Mouse (Mus musculus): ENCODE results near the gene Rora.

Gene Rora

DNA sequence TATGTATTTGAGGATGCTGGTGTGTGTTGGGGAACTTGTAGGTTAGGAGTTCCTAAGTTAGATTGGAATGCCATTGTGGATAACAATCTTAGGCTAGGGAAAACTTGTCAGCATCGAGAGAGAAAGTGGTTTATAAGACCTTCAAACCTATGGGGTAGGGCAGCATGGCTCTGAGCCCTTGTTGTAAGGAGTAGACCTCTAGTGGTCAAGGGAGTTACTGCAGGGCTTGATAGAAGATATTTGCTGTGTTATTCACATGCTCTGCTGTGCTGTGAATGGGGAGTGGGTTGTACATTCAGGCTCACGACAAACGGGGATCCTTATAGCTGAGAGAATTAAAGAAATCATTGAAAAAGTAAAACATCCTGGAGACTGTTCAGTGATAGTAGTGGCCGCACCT lies 35.8 kb downstream of the Rora start:
- DNase-seq: peak; percentile 20 to 64

GRCm38 (mm10) chr9:68694889-68695495 lies 41.4 kb downstream of the Rora start:
- no peak for DNase-seq

GRCm38 (mm10) chr9:68695496-68695969 lies 41.9 kb downstream of the Rora start:
- peak; percentile 25 to 34 for DNase-seq

DNA sequence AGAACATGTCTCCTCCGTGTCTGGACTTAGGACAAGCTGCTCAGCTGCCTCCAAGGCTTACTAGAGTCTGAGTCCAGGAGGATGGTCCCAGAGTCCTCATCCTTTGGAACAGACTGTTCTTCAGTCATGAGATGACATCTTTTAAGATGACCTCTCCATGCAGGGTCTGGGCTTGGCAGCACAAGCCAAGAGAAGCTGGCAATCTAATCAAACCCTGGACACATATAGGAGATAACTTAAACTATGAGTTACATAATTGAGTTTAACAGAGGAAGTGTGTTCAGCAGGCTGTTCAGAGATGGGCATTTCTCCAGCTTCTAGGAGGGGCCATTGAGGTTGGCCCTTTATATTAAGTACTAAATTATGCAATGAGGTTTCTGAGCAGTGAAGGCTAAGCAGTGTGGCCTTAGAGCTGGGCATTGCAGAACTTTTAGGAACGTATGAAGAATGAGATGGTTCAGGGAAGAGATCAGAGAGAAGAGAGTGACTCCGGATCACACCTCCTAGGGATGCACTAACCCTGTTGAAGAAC lies 42.9 kb downstream of the Rora start:
- no peak for DNase-seq

- DNase-seq: no peak
Measured at GRCm38 (mm10) chr9:68699341-68699740, 45.8 kb downstream of the Rora start.

- no peak for DNase-seq
Measured at GRCm38 (mm10) chr9:68699856-68700255, 46.3 kb downstream of the Rora start.

DNA sequence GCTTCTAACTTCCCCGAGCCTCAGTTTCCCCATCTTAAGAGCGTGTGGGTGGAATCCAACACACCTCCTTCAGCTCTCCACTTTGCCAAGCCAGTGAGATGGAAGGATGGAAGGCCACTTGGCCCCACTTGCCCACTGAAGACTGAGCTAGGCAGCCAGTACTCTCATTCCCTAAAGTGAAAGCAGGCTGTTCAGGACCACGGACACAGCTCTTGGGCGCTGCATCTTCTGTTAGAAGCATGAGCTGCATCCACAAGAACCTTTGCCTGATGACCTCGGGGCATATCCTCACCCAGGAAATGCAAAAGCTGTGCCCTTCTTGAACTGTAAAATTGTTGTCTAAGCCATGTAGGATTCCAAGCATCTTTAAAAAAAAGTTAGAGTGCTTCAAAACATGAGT lies 54.0 kb downstream of the Rora start:
- DNase-seq: no peak

DNA sequence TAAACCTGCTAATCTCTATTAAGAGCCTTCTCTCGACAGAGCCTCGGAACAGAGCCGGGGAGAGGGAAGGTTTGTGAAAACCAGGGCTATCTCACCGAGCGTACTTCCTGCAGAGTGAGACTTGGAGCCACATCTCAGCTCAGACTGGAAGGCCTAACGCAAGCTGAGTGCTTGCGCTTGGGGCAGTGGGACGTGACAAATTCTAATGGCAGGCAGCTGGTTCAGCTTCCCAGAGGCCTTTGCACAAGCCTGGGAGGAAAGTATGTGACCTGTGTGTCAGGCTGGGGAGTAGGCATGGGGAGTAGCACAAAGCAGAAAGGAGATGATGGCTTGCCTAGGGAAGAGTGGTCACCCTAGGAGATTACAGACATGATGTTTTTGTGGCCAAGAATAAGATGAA lies 55.6 kb downstream of the Rora start:
- no peak for DNase-seq

- no peak for DNase-seq
Measured at GRCm38 (mm10) chr9:68710893-68711654, 57.5 kb downstream of the Rora start.

DNA sequence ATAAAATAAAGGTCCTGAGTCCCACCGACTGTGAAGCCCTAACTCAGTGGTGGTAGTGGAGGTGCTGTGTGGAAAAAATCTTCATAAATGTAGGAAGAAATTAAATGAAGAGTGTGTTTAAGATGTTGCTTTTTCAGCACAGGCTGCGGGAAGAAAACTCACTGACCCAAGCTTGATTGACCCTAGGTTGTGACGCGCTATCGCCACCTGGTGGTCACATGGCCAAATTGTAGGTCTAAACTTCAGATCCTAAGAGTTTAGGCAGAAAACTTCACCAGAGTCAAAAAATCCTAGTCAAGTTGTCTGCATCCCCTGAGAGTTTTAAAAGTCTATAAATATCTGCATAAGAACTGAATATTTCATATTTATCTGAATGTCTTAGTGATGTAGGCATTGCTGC lies 63.4 kb downstream of the Rora start:
- peak; percentile 47 to 52 for DNase-seq

DNA sequence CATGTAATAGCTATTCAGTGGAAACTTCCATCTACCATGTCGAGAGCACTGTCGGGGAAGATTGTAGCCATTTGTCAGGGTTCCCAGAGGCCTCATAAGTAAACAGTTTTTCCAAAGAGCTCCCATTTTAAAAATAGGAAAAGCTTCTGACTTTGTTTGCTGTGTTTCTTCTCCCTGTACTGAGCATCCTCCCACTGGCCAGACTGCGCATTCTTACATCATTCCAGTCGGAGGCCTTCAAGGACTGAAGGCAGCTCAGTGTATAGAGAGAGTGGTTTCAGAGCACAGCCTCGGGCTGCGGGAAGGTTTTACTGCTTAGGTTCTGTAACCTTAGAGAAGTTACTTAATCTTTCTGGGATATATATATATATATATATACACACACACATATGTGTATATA lies 64.8 kb downstream of the Rora start:
- DNase-seq: no peak

DNA sequence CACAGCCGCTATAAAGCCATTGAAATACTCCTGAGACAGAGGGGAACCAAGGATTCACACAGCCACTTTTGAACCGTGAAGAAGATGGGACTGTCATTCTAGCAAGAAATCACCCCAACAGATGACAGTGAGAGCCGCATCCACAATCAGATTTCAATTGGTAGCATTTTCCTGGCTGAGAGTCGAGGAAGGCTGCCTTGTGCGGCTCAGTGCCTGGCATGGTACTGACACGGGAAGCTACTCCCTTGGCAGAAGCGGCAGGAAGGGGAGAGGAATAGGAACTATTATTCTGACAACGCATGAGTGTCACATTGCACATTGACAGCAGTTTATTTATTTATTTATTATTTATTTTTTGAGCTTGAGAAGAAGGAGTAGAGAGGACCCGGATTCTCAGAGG lies 65.7 kb downstream of the Rora start:
- DNase-seq: peak; percentile 36 to 45

DNA sequence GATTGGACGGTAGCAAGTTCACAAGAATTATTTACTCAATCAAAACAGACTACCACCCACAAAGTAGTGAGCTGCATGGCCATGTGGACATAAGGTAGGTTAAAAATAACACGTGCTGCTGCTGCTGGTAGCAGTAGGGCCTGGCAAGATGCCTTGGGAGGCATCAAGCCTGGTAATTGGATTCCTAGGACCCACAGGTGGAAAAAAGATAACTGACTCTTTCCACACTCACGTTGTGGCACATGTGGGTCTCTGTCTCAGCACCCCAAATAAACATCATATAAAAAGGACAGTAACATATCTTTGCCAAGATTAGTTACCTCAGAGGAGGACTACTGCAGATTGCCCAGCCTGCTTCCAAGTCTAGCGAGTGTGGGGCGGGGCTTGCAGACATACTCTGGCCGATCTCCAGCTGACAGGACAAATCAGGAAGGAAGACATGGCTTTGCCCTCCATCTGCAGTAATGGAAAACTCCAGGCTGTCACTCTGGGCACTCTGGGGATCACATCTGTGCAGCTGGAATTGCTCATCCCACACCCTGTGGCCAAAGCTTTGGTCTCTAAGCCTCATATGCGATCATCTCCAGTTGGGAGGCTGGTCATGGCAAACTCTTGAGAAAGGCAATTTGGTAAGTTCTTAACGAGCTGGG lies 71.2 kb downstream of the Rora start:
- peak; percentile 73 to 75 for DNase-seq

DNA sequence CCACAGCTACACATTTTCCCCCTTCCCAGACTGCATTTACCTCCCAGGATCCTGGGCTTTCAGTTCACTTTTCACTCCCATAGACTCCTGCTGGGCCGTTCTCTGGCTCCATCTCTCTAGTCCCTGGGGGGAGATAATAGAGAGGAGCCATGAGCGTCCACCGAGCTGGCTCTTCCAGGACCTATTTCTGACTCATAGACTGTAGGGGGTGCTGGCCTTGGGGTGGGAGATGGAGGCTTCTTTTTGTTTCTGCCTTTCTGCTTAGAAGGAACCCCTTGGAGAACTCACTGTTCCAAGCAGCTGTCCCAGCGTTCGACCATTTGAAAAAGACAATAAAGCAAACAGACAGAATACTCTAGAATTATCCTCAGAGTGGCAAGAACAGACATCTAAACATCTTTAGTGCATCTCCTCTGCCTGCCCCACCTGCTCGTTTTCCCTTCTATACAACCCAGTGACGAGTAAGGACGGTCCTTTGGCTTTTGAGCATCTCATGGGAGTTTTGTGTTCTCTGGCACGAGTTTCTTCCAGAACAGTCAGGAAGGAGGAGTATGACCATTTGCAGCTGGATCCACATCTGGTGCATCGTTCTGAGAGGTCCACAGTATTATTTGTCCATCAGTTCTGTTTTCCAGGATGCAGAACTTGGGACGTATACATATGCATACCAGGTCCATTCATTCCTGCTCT lies 73.7 kb downstream of the Rora start:
- no peak for DNase-seq

GRCm38 (mm10) chr9:68731438-68731837 lies 77.9 kb downstream of the Rora start:
- peak; percentile 19 to 32 for DNase-seq

DNA sequence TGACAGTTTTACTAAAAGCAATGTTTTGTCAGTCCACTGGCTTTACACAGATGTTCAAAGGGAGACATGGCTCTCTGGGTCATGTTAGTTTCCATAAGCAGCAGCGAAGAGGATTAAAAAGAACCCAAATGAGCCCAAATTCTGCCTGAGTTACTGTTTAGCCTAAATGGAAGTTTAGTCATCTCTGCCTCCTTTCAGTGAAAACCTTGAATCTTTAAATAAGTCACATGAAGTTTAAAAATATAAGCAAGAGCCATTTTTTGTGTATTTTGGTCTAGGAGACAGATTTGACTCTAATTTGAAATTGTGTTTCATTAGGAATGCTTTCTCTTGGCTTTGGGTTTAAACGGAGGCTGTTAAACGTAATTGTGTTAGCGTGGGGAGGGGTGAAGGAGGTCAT lies 79.3 kb downstream of the Rora start:
- DNase-seq: no peak

DNA sequence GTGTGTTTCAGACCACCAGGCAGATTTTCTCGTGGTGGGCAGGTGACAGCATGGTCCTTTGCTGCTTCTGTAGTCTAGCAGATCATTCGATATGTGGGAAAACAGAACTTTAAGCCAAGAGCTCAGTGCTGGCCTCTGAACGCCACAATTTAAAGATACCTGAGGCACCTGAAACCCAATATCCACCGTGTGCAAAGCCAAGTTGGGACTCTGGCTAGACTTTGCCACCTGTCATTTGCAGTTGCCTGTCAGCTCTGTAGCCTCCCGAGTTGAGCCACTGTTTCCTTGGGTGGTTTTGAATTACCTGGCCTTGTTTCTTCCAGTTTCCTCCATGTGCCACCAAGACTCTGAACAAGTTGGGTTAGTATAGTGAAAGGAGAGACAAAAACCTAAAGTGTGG lies 82.3 kb downstream of the Rora start:
- no peak for DNase-seq

DNA sequence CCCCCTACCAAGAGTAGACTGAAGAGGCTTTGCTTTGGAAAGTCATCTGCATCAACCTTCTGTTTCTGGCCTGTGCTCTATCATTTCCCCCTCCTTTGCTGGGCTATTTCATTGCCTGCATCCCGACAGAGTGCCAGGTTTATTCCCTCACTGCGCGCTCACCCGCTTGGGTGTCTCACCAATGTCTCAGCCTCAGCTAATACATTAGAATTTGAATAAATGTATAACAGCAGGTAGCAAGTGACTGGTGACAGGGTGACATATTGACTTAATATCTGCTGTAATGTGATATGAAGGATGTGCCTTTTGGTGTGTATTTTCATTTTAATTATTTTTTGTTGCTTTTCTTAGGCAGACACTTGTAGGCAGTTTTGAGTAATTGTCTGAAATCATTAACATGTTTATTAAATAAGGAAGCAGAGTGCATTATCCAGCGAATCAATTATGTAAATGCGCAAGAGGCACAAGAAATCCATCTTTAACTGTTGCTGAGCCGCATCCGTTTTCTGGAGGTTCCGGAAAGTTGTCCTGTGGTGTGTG lies 83.7 kb downstream of the Rora start:
- no peak for DNase-seq

DNA sequence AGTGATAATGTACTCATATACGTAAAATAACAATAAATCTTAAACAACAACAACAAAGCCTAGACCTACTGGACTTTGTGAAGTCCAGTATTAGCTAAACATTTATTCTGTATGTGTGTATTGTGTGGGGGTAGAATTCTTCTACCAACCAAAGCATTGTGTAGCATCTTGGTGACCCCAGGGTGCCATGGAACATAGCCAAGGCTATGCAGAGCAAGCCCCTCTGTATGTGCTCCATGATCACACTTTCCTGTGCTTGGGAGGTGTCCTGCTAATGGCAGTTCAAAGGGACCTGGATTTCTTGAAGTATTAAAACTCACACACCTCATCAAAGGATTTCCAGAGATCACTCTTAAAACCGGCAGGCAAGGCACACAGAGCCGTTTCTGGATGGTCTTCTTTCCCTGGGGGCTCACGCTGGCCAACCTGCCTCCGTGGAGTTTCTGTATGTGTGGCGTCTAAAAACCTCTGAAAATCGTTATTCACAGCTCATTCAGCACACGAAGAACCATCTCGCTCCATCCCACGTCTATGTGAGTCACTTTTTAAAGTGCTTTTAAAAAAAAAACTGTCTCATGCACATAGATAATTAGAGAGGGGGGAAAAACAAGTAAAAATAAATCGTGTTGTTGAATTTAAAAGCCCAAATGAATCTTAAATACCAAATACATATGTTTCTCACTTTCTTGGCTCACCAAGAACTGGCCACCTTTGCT lies 92.5 kb downstream of the Rora start:
- DNase-seq: peak in 1 of 2 experiments; percentile 15

DNA sequence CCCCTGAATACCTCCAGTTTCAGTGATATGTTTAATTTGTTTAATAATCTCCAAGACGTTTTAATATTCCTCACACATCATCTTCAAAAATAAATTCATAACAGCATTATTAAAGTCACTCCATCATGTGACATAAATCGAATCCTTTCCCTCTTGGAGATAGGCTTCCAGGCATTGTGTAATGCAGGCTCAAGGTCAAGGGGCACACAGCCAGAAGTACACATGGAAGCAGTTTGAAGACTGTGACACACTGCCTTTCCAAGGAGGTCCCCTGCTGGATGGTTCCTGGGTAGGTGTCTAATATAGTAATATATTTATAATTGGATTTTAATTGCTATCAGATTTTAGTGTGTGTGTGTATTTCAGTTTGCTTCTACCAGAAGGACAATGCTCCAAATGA lies 103.4 kb downstream of the Rora start:
- DNase-seq: no peak

DNA sequence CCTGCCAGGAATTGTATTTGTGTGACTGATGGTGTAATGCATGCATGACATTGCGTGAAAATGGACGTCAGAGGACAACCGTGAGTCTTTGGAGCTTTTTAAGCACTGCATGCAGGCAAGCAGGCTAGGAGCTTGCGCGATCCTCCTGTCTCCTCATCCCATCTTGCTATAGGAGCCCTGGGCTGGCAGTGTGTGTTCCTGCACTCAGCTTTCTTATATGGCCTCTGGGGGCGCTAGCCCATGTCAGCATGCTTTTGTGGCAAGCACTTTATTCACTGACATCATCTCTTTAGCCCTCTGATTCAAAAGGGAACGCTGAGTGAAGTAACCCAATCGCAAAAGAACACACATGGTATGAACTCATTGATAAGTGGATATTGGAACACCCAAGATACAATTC lies 105.7 kb downstream of the Rora start:
- DNase-seq: no peak

DNA sequence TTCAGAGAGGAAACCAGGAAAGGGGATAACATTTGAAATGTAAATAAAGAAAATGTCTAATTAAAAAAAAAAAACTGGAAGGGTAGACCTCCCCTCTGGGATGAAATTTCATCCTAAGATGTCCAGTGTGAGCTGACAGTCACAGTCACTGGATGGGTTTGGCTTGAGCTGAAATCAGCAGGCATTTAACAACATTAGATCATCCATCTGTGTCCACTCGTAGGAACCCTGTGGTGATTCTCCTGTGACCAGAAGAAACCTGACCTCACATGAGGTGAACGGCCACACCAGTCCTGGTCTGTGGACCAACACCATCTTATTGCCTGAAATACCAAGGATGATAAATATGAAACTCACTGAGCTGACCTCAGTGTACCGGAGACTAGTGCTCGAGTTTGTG lies 106.7 kb downstream of the Rora start:
- DNase-seq: peak; percentile 21 to 44
